Mouse (Mus musculus) testis, postnatal 10 days (tissue): Measurements from ENCODE around the gene Ccdc69.

Experiments used
- DNase-seq: peaks from one replicate; pipeline ENCODE4 v3.0.0; 2021; ENCODE audit warnings: low spot score

The Ccdc69 gene

GRCm38 (mm10) chr11:55008230-55008629 lies 69.7 kb downstream of the Ccdc69 start:
- DNase-seq, result no peak

GRCm38 (mm10) chr11:55005684-55006083 lies 72.2 kb downstream of the Ccdc69 start:
- DNase-seq, result no peak

- DNase-seq, result no peak
These were observed 72.9 kb downstream of the Ccdc69 start for GRCm38 (mm10) chr11:55004970-55005502.
